Mouse (Mus musculus): ENCODE measurements around the gene Phrf1. TPM values are rescaled to one million over a fixed set of nuclear protein-coding genes. Genes with fewer than 3 reads are reported as not detected.

Gene Phrf1
- total and polyA plus RNA-seq, 3 experiments = 66.1 to 1,029 (median 91.2) TPM

- H3K9me3 ChIP-seq (replicated peaks; ENCODE audit: insufficient read depth, low read length) = no peaks in the 10 kb centered on the region
- H3K79me2 ChIP-seq (ENCODE audit: control insufficient read depth, insufficient read depth, low read length, poor library complexity) = no peaks in the 10 kb centered on the region
- no peak for TF ChIP-seq MAFK (IDR thresholded peaks at IDR 0.05; ENCODE audit: borderline replicate concordance, low read depth, low read length)
- TF ChIP-seq CHD2 (IDR thresholded peaks at IDR 0.05; ENCODE audit: low read length) = no peak
- TF ChIP-seq ZKSCAN1 (IDR thresholded peaks at IDR 0.05; ENCODE audit: low read depth, low read length) = no peak
- TF ChIP-seq UBTF (IDR thresholded peaks at IDR 0.05; ENCODE audit: borderline replicate concordance, insufficient read depth, low read depth, low read length) = no peak
- no peak for TF ChIP-seq RCOR1 (IDR thresholded peaks at IDR 0.05; ENCODE audit: low read depth, low read length)
- no peak for TF ChIP-seq E2F4 (IDR thresholded peaks at IDR 0.05; ENCODE audit: borderline replicate concordance, low read depth, low read length)
- TF ChIP-seq TAL1 (IDR thresholded peaks at IDR 0.05; ENCODE audit: low read length) = no peak
- TF ChIP-seq RAD21 (IDR thresholded peaks at IDR 0.05; ENCODE audit: low read depth, low read length) = no peak
- TF ChIP-seq ELF1 (IDR thresholded peaks at IDR 0.05; ENCODE audit: low read depth, low read length) = no peak
- TF ChIP-seq JUND (IDR thresholded peaks at IDR 0.05; ENCODE audit: low read depth, low read length) = no peak
- no peak for TF ChIP-seq NRF1 (IDR thresholded peaks at IDR 0.05; ENCODE audit: insufficient read depth, low read depth, low read length, poor library complexity, severe bottlenecking)
- TF ChIP-seq CTCF (IDR thresholded peaks at IDR 0.05 in 2 of 3, conservative IDR thresholded peaks at IDR 0.05 in 1 of 3; ENCODE audit: control insufficient read depth in 1 of 3, insufficient read depth in 1 of 3, low read depth in 2 of 3, low read length in 3 of 3, poor library complexity in 1 of 3, severe bottlenecking in 1 of 3) = no peak
- TF ChIP-seq MEF2A (IDR thresholded peaks at IDR 0.05; ENCODE audit: extremely low read depth, insufficient replicate concordance, low read depth, low read length, poor library complexity, severe bottlenecking) = no peak
- no peak for TF ChIP-seq TCF12 (IDR thresholded peaks at IDR 0.05; ENCODE audit: low read depth, low read length)
- TF ChIP-seq ETS1 (IDR thresholded peaks at IDR 0.05; ENCODE audit: low read depth, low read length) = no peak
- TF ChIP-seq ZNF384 (IDR thresholded peaks at IDR 0.05; ENCODE audit: low read depth, low read length) = no peak
- TF ChIP-seq GABPA (IDR thresholded peaks at IDR 0.05; ENCODE audit: low read depth, low read length) = no peak
- TF ChIP-seq TBP (IDR thresholded peaks at IDR 0.05; ENCODE audit: low read depth, low read length) = no peak
- no peak for TF ChIP-seq CHD1 (IDR thresholded peaks at IDR 0.05; ENCODE audit: low read depth, low read length)
- no peak for TF ChIP-seq HCFC1 (IDR thresholded peaks at IDR 0.05; ENCODE audit: low read depth, low read length)
- H3K36me3 ChIP-seq (ENCODE audit: control insufficient read depth in 1 of 2, insufficient read depth in 2 of 2, low read length in 2 of 2) = no peaks in the 10 kb centered on the region; a peak in 1 of 4 replicates
- peaks cover 2 to 3% of the 10 kb centered on the region in 2 experiments; a peak in 2 of 4 replicates for H3K4me1 ChIP-seq (ENCODE audit: control insufficient read depth in 1 of 2, insufficient read depth in 2 of 2, low read length in 2 of 2)
- H3K27ac ChIP-seq (ENCODE audit: control insufficient read depth, low read depth, low read length) = no peak overlapping the region
- no peak overlapping the region for H3K4me3 ChIP-seq (ENCODE audit: control insufficient read depth in 1 of 2, insufficient read depth in 1 of 2, low read depth in 2 of 2, low read length in 2 of 2)
- H3K27me3 ChIP-seq (ENCODE audit: control insufficient read depth in 1 of 2, insufficient read depth in 2 of 2, low read length in 2 of 2) = no peaks in the 10 kb centered on the region
- H3K9ac ChIP-seq (ENCODE audit: control insufficient read depth, low read depth, low read length, poor library complexity, severe bottlenecking) = no peak overlapping the region
- no peak for DNase-seq (ENCODE audit: low read depth, low spot score)
These were observed 40.1 kb downstream of the Phrf1 start for GRCm38 (mm10) chr7:141268466-141269272.

All from MEL (cell line).